Comparison of ENCODE assay signal across 19 mouse cellular contexts in genomic region chr1:135807546-135807945, GRCm38 (mm10). TPM values are rescaled to one million over a fixed set of nuclear protein-coding genes. Genes with fewer than 3 reads are reported as not detected.
DNase-seq lines count a peak whose midpoint lies in the region; ATAC-seq lines count a peak whose summit lies in the region.
"Had no signal": no experiment of that assay in that cellular context is flagged by ENCODE, and none has a peak within 500 bp of the region (broad histone marks: within the 10 kb centered on the region; RNA-seq: fewer than 3 reads in every experiment).

No protein-coding gene starts in this region.

- 41% methylated on average over 10 of the region's 10 CpGs for WGBS in heart, embryonic 14.5 days
- 53% methylated on average over 10 of the region's 10 CpGs for WGBS in embryonic facial prominence, embryonic 10.5 days
- 60% methylated on average over 10 of the region's 10 CpGs for WGBS in hindbrain, embryonic 12.5 days

- H3K9ac ChIP-seq in heart, embryonic 14.5 days (ENCODE audit: low read length) = peak overlapping the region; percentile 59
- no peak overlapping the region for H3K9ac ChIP-seq in hindbrain, embryonic 12.5 days
- H3K9ac ChIP-seq: lung, embryonic 14.5 days; midbrain, embryonic 13.5 days had no signal

- H3K27me3 ChIP-seq in heart, embryonic 14.5 days (ENCODE audit: control insufficient read depth, insufficient read depth, low read length) = no peaks in the 10 kb centered on the region
- peaks cover 33% of the 10 kb centered on the region for H3K27me3 ChIP-seq in embryonic facial prominence, embryonic 10.5 days (replicated peaks; ENCODE audit: low read depth, poor library complexity, severe bottlenecking)
- peaks cover 5% of the 10 kb centered on the region; the same call in 1 of the 2 replicates for H3K27me3 ChIP-seq in hindbrain, embryonic 12.5 days

- ATAC-seq in heart, embryonic 14.5 days (ENCODE audit: insufficient number of reproducible peaks, insufficient read depth, low FRiP score, low read depth) = no peak
- ATAC-seq in hindbrain, embryonic 12.5 days (ENCODE audit: low FRiP score) = no peak
- ATAC-seq: forebrain, embryonic 16.5 days; intestine, postnatal 0 days; midbrain, embryonic 13.5 days had no signal

- peak overlapping the region; percentile 17 to 58; a peak in 3 of 4 replicates for H3K27ac ChIP-seq in heart, embryonic 14.5 days (replicated peaks in 1 of 2; ENCODE audit: control insufficient read depth in 1 of 2, insufficient read depth in 1 of 2, low read depth in 2 of 2, low read length in 2 of 2)
- H3K27ac ChIP-seq in embryonic facial prominence, embryonic 10.5 days (replicated peaks) = no peak overlapping the region
- H3K27ac ChIP-seq in hindbrain, embryonic 12.5 days = no peak overlapping the region
- H3K27ac ChIP-seq: kidney, postnatal 0 days; layer of hippocampus, adult 2 months; limb, embryonic 10.5 days; midbrain, embryonic 13.5 days had no signal

- H3K4me2 ChIP-seq in heart, embryonic 14.5 days (ENCODE audit: low read length) = peak overlapping the region; percentile 23
- no peak overlapping the region for H3K4me2 ChIP-seq in hindbrain, embryonic 12.5 days (replicated peaks)
- H3K4me2 ChIP-seq: liver, embryonic 11.5 days; lung, embryonic 14.5 days; midbrain, embryonic 13.5 days had no signal

- peaks cover 91% of the 10 kb centered on the region for H3K36me3 ChIP-seq in heart, embryonic 14.5 days (ENCODE audit: control insufficient read depth, insufficient read depth, low read length)
- H3K36me3 ChIP-seq in embryonic facial prominence, embryonic 10.5 days (replicated peaks) = no peaks in the 10 kb centered on the region
- H3K36me3 ChIP-seq in hindbrain, embryonic 12.5 days = no peaks in the 10 kb centered on the region
- H3K36me3 ChIP-seq: limb, embryonic 10.5 days; midbrain, embryonic 13.5 days had no signal

- no peak for DNase-seq in heart, postnatal 4 days
- peak; percentile 76 for DNase-seq in CD4-positive, CD25-positive, alpha-beta regulatory T cell, adult 2 months (ENCODE audit: low read depth, low spot score)
- DNase-seq in embryonic facial prominence, embryonic 10.5 days (ENCODE audit: low spot score) = peak; percentile 29
- DNase-seq in thymus, postnatal 14 days = peak; percentile 58
- DNase-seq in cerebellum, adult 8-10 months = no peak
- DNase-seq: adrenal gland, postnatal 10 days; cerebellum, adult 11 months; heart, adult 11 months; lung, embryonic 14.5 days had no signal

- H3K9me3 ChIP-seq in heart, embryonic 14.5 days (ENCODE audit: control insufficient read depth, low read length) = no peaks in the 10 kb centered on the region
- no peaks in the 10 kb centered on the region for H3K9me3 ChIP-seq in embryonic facial prominence, embryonic 10.5 days
- no peaks in the 10 kb centered on the region for H3K9me3 ChIP-seq in hindbrain, embryonic 12.5 days (replicated peaks)
- H3K9me3 ChIP-seq: limb, embryonic 10.5 days; midbrain, embryonic 13.5 days had no signal

- H3K4me1 ChIP-seq in heart, embryonic 14.5 days (ENCODE audit: control insufficient read depth in 2 of 2, insufficient read depth in 2 of 2, low read length in 2 of 2) = peaks cover 37 to 62% of the 10 kb centered on the region in 2 experiments
- H3K4me1 ChIP-seq in embryonic facial prominence, embryonic 10.5 days = peaks cover 11% of the 10 kb centered on the region; the same call in 1 of the 2 replicates
- 0 out of 2 replicates have a peak, but pooled peaks cover 2% of the 10 kb centered on the region for H3K4me1 ChIP-seq in hindbrain, embryonic 12.5 days

- H3K4me3 ChIP-seq in heart, embryonic 14.5 days (ENCODE audit: control insufficient read depth in 1 of 2, insufficient read depth in 1 of 2, low read depth in 1 of 2, low read length in 2 of 2) = no peak overlapping the region
- no peak overlapping the region for H3K4me3 ChIP-seq in embryonic facial prominence, embryonic 10.5 days
- no peak overlapping the region for H3K4me3 ChIP-seq in hindbrain, embryonic 12.5 days
- H3K4me3 ChIP-seq: layer of hippocampus, adult 2 months; limb, embryonic 10.5 days; midbrain, embryonic 13.5 days; myocyte had no signal

RNA-seq across cellular contexts. Expression of gene Lad1, which starts 10.9 kb away (rescaled TPM):
- polyA plus RNA-seq in heart, embryonic 14.5 days (2014; fragmentation: Nextera tagmentation; extraction: Ambion mirVana) = 3.1 and 4.8 TPM in 2 replicates
- total RNA-seq in heart, postnatal 4 days (2021) = 10 to 100 TPM in 1 of 2 experiments, 1 to 10 TPM in 1; 7.3 to 10.3 TPM
- polyA plus RNA-seq in embryonic facial prominence, embryonic 10.5 days (2016; fragmentation: Nextera tagmentation; extraction: Ambion mirVana) = 7.5 TPM in 2 replicates
- 1.1 and 3.5 TPM in 2 replicates for polyA plus RNA-seq in hindbrain, embryonic 12.5 days (2016; fragmentation: Nextera tagmentation; extraction: Ambion mirVana)

RNA-seq across cellular contexts. Expression of gene Tnni1, which starts 28.3 kb away (rescaled TPM):
- 5,020 and 5,035 TPM in 2 replicates for polyA plus RNA-seq in heart, embryonic 14.5 days (2014; fragmentation: Nextera tagmentation; extraction: Ambion mirVana)
- total RNA-seq in heart, postnatal 4 days (2021) = 1,000 to 10,000 TPM; 2,021 to 2,289 TPM
- 5.5 and 7.9 TPM in 2 replicates for polyA plus RNA-seq in embryonic facial prominence, embryonic 10.5 days (2016; fragmentation: Nextera tagmentation; extraction: Ambion mirVana)
- 9.5 and 28.5 TPM in 2 replicates for polyA plus RNA-seq in hindbrain, embryonic 12.5 days (2016; fragmentation: Nextera tagmentation; extraction: Ambion mirVana)
- polyA plus RNA-seq: forebrain, embryonic 16.5 days had no signal

RNA-seq across cellular contexts. Expression of gene Tnnt2, which starts 28.6 kb away (rescaled TPM):
- polyA plus RNA-seq in heart, embryonic 14.5 days (2014; fragmentation: Nextera tagmentation; extraction: Ambion mirVana) = 7,347 and 7,875 TPM in 2 replicates
- total RNA-seq in heart, postnatal 4 days (2021) = 1,000 to 10,000 TPM; 6,684 to 7,230 TPM
- 1.1 and 4.4 TPM in 2 replicates for polyA plus RNA-seq in embryonic facial prominence, embryonic 10.5 days (2016; fragmentation: Nextera tagmentation; extraction: Ambion mirVana)
- polyA plus RNA-seq in hindbrain, embryonic 12.5 days (2016; fragmentation: Nextera tagmentation; extraction: Ambion mirVana) = 5.1 and 18.5 TPM in 2 replicates

RNA-seq across cellular contexts. Expression of gene Phlda3, which starts 41.6 kb away (rescaled TPM):
- 72.4 and 77.2 TPM in 2 replicates for polyA plus RNA-seq in heart, embryonic 14.5 days (2014; fragmentation: Nextera tagmentation; extraction: Ambion mirVana)
- total RNA-seq in heart, postnatal 4 days (2021) = 10 to 100 TPM; 40.7 to 43.8 TPM
- polyA plus RNA-seq in embryonic facial prominence, embryonic 10.5 days (2016; fragmentation: Nextera tagmentation; extraction: Ambion mirVana) = 29.0 and 32.2 TPM in 2 replicates
- polyA plus RNA-seq in hindbrain, embryonic 12.5 days (2016; fragmentation: Nextera tagmentation; extraction: Ambion mirVana) = 18.3 and 19.1 TPM in 2 replicates

Comparison
In these comparisons a context has a peak if more than half of its experiments do, and no peak if none do; other contexts are left out.
1. H3K27ac ChIP-seq: peak in heart, embryonic 14.5 days (2 of 2); none in embryonic facial prominence, embryonic 10.5 days (single experiment) and hindbrain, embryonic 12.5 days (single experiment).
2. DNase-seq: peak in CD4-positive, CD25-positive, alpha-beta regulatory T cell, adult 2 months (single experiment), embryonic facial prominence, embryonic 10.5 days (single experiment) and thymus, postnatal 14 days (single experiment); none in heart, postnatal 4 days (single experiment) and cerebellum, adult 8-10 months (single experiment).
3. RNA of gene Tnni1, which starts 28.3 kb away (polyA plus RNA-seq): 5,020 to 5,035 TPM in heart, embryonic 14.5 days; 9.5 to 28.5 TPM in hindbrain, embryonic 12.5 days and 5.5 to 7.9 TPM in embryonic facial prominence, embryonic 10.5 days; every median in the first group is over 100 times any median in the second.
4. RNA of gene Tnnt2, which starts 28.6 kb away (polyA plus RNA-seq): 7,347 to 7,875 TPM in heart, embryonic 14.5 days; 5.1 to 18.5 TPM in hindbrain, embryonic 12.5 days and 1.1 to 4.4 TPM in embryonic facial prominence, embryonic 10.5 days; every median in the first group is over 100 times any median in the second.